Mouse (Mus musculus): Measurements from ENCODE around the gene Uimc1.

GRCm38 (mm10) chr13:55022715-55023114, 77.4 kb downstream of the Uimc1 start:
- no peak for TF ChIP-seq POLR2A (IDR thresholded peaks at IDR 0.05; ENCODE audit: borderline replicate concordance, extremely low read depth, low read depth, low read length)
- no peak for TF ChIP-seq CTCF (IDR thresholded peaks at IDR 0.05; ENCODE audit: insufficient read depth, low read length)

All from lung, adult 2 months (tissue).